Mouse (Mus musculus) frontal cortex, adult (tissue): ENCODE data around the gene Gm17657.

ENCODE experiments used
- ATAC-seq: cut with Nextera tagmentation; 2 replicates; pipeline ENCODE4 v1.9.2; 2017; ENCODE audit warnings: mild to moderate bottlenecking, moderate library complexity, mixed read lengths; ENCODE audit not compliant: low TSS enrichment

The Gm17657 gene

GRCm38 (mm10) chr17:29488257-29488977 lies 61.0 kb downstream of the Gm17657 start:
- no peak for ATAC-seq

- ATAC-seq, result no peak
Measured at GRCm38 (mm10) chr17:29485336-29486233, 63.9 kb downstream of the Gm17657 start.

DNA sequence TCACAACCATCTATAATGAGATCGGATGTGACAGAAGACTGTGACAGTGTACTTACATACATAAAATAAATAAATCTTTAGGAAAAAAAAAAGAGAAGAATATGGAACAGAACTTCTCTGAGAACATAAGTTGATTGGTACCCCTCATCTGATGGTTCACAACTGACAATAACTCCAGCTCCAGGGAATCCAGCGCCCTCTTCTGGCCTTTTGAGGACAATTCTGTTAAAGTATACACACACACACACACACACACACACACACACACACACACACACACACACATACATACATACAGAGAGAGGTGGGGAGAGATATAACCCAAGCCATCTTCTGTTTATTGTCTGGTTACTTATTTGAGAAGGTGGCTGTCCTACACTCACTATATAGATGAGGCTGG lies 65.0 kb downstream of the Gm17657 start:
- ATAC-seq, result no peak

GRCm38 (mm10) chr17:29483282-29483681 lies 66.2 kb downstream of the Gm17657 start:
- ATAC-seq, result no peak

DNA sequence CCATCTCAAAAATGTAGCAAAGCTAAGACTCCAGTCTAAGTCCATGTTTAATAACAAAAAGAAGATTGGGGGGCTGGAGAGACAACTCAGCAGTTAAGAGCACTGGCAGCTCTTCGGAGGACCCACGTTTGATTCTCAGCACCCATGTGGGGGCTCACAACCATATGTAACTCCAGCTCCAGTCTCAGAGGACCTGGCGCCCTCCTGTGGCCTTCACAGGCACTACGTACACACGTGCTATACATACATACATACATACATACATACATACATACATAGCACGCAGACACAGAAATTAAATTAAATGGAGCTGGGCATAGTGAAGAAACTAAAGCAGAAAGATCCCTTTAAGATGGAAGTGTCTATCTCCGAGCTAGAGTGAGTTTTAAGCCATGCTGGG lies 66.8 kb downstream of the Gm17657 start:
- no peak for ATAC-seq

DNA sequence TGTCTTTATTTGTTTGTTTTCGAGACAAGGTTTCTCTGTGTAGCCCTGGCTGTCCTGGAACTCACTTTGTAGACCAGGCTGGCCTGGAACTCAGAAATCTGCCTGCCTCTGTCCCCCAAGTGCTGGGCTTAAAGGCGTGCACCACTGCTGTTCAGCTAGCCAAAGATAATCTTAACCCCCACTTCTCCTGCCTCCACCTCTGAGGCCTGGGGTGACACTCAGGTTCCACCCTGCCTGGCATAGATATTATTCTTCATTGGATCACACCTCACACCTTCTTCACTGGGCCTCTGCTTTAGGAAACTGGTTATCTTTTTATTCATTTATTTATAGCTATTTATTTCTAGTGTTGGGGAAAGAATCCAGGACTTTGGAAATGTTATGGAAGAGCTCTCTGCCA lies 69.2 kb downstream of the Gm17657 start:
- ATAC-seq, result no peak

- ATAC-seq, result no peak
Measured at GRCm38 (mm10) chr17:29478271-29478670, 71.2 kb downstream of the Gm17657 start.

DNA sequence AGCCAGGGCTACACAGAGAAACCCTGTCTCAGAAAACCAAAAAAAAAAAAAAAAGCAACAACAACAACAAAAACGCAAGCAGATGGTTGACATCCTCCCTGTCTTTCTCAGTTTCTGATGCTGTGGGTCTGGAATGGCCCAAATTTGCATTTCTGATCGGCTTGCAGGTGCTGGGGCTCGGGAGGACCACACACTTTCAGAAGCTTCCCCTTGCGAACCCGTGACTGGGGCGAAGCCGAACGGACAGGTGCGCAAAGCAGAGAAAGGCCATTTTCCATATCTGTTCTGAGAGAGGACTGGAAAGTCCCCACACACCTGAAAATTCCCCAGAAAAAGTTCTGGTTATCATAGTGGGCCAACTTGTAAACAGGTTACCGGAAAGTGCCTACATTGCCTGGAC lies 72.1 kb downstream of the Gm17657 start:
- ATAC-seq, result no peak

DNA sequence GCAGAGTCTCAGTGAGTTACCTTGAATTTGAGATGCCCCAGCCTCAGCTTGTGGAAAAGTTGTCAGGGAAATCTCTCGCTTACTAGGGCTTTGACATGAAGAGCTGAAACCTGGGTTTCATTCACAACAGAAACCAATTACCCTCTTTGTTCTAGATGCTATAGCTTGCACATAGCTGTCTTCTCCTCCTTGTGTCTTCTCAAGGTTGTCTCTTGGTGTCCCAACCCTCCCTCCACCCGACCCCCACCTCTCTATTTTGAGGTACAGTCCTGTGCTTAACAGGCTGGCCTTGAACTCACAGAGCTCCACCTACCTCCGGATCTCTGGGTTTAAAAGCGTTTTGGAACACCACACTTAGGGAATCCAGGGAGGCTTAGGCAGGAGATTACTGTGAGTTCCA lies 73.0 kb downstream of the Gm17657 start:
- no peak for ATAC-seq

DNA sequence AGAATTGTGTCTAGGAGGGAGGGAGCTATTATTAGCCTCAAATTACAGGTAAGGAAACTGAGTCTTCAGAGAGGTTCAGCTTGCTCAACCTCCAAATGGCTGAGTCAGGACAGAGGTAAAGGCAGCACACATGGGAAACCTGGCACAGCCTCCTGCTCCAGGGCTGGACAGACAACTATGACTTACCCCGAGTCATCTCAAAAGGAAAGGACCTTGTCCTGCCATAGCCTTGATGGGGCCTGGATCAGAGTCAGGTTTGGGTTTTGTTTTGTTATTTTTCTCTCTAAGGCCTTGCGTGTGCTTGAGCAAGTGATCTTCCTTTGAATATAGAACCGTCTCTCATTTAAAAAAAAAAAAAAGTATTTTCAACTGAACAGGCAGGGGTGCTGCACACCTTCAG lies 74.3 kb downstream of the Gm17657 start:
- no peak for ATAC-seq

- ATAC-seq, result no peak
Measured at GRCm38 (mm10) chr17:29474036-29474435, 75.4 kb downstream of the Gm17657 start.

DNA sequence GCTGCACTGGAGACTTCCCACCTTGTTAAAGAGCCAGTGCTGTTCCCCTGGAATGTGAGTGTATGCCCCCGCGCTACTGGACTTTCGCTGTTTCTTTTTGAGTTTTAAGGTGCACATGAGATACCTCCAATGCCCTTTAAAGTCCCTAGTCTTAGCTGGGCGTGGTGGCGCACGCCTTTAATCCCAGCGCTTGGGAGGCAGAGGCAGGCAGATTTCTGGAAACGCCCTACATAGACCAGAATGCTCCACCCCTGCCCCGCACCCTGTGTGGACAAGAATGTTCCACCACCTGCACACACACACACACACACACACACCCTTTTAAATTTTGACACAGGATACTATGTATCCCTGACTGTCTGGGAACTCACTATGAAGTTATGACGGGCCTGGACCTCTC lies 76.0 kb downstream of the Gm17657 start:
- ATAC-seq, result no peak
